Comparison of ENCODE assay signal across 20 mouse cellular contexts in genomic region chr11:68822326-68822725, GRCm38 (mm10).
"Had no signal": no experiment of that assay in that cellular context is flagged by ENCODE, and none has a peak within 500 bp of the region (broad histone marks: within the 10 kb centered on the region; RNA-seq: fewer than 3 reads in every experiment).

No protein-coding gene starts in this region.

- H3K9ac ChIP-seq: limb, embryonic 12.5 days; limb, embryonic 15.5 days; liver, embryonic 14.5 days; liver, postnatal 0 days; lung, embryonic 14.5 days; midbrain, embryonic 12.5 days; midbrain, embryonic 15.5 days; neural tube, embryonic 13.5 days; stomach, embryonic 15.5 days had no signal

- H3K27ac ChIP-seq: limb, embryonic 12.5 days; limb, embryonic 15.5 days; liver, embryonic 14.5 days; macrophage; midbrain, embryonic 12.5 days; midbrain, embryonic 15.5 days; neural tube, embryonic 13.5 days; stomach, embryonic 15.5 days had no signal

- H3K4me2 ChIP-seq: limb, embryonic 12.5 days; limb, embryonic 15.5 days; liver, embryonic 11.5 days; lung, embryonic 14.5 days; midbrain, embryonic 12.5 days; midbrain, embryonic 15.5 days; neural tube, embryonic 13.5 days; stomach, embryonic 15.5 days had no signal

- H3K4me1 ChIP-seq: limb, embryonic 12.5 days; limb, embryonic 15.5 days; midbrain, embryonic 15.5 days; neural tube, embryonic 13.5 days; stomach, embryonic 15.5 days had no signal

- ATAC-seq: liver, postnatal 0 days; lung, postnatal 0 days; midbrain, embryonic 15.5 days had no signal

- DNase-seq: kidney, postnatal 14 days; kidney, postnatal 4 days; left cerebral cortex, postnatal 4 days; liver, postnatal 0 days; lung, embryonic 14.5 days; retina, postnatal 1 day; right cerebral cortex, postnatal 25 days; spleen, adult 18-20 months; thymus, adult 18-20 months; thymus, postnatal 36 days had no signal

- H3K27me3 ChIP-seq: limb, embryonic 12.5 days; limb, embryonic 15.5 days; midbrain, embryonic 12.5 days; midbrain, embryonic 15.5 days; neural tube, embryonic 13.5 days; stomach, embryonic 15.5 days had no signal

- H3K9me3 ChIP-seq: limb, embryonic 12.5 days; limb, embryonic 15.5 days; midbrain, embryonic 12.5 days; midbrain, embryonic 15.5 days; neural tube, embryonic 13.5 days; stomach, embryonic 15.5 days had no signal

- H3K4me3 ChIP-seq: limb, embryonic 12.5 days; limb, embryonic 15.5 days; midbrain, embryonic 12.5 days; midbrain, embryonic 15.5 days; neural tube, embryonic 13.5 days; stomach, embryonic 15.5 days had no signal
